Mouse (Mus musculus): Measurements from ENCODE around the gene Cyp27a1. TPM values are rescaled to one million over a fixed set of nuclear protein-coding genes. Genes with fewer than 3 reads are reported as not detected.

Gene Cyp27a1
- total and polyA plus RNA-seq, 2 experiments from 2014 or later, result 2.8 to 3.2 TPM

DNA sequence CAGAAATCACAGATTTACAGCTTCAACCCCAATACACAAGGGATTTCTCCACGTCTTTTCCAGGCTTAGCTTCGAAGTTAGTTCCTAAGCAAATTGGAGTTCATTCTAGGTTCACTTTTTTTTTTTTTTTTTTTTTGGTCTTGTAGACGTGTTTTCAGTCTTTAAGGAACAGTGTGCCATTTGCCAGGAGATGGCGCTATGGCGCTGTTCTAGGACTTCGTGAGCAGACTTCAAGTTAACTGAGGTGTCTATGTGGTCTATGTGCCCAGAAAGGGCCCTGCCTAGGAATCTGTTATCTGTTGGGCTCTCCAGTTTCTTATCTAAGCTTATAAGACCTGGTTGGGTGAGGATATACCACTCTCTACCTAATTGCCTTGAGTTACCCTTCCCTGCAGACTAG lies 49.7 kb downstream of the Cyp27a1 start:
- WGBS, result 5% methylated on average over 6 of the region's 6 CpGs
- Histone ChIP-seq H3K9ac (replicated peaks; ENCODE audit: low read length) (no peak overlapping the region), H3K4me3 (ENCODE audit: low read length) (no peak overlapping the region), H3K27me3 (ENCODE audit: insufficient read depth, low read length) (no peaks in the 10 kb centered on the region), H3K9me3 (ENCODE audit: low read length) (no peaks in the 10 kb centered on the region), H3K27ac (no peak overlapping the region), H3K36me3 (ENCODE audit: insufficient read depth, low read length) (no peaks in the 10 kb centered on the region), H3K4me1 (ENCODE audit: insufficient read depth, low read length) (no peaks in the 10 kb centered on the region), H3K4me2 (ENCODE audit: low read depth, low read length) (no peak overlapping the region)
- 0 out of 2 replicates have a peak, but pooled peaks have one; percentile 47 for ATAC-seq
- DNase-seq (ENCODE audit: low spot score), result peak; percentile 90
- TF ChIP-seq CTCF (IDR thresholded peaks at IDR 0.05; ENCODE audit: low read depth), result peak; percentile 75

DNA sequence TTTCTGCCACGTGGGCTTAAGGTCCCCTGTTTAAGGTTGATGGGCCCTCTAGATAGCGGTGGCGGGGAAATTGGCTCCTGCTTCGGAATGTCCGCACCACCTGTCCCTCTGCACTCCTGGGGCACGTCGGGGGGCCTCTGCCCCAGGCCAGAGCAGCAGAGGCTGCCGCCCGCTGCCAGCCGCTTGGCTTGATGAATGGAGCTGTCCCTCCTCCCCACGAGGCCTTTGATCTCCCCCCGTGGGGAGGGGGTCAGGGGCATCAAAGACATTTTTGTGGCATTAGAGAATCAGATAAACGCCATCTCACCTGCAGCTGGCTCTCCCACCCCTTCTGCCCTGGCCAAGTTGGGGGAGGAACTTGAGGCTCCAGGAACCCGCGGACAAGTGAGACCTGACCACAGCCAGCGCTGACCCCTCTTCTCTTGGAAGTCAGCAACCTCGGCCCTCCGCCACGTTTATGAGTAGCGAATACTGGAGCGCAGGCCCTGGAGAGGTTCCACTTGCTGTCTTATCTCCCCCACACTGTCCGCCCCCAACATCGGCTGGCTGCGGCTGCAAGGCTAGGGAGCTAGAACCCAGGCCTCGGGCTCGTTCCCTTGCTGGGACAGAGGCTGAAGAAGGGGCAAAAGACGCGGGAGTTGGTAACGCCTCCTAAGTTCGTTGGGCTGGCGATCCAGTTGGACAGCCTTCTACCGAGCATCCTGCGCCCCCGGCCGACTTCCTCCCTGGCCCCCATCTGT lies 57.5 kb downstream of the Cyp27a1 start:
- no peak for TF ChIP-seq CTCF (IDR thresholded peaks at IDR 0.05; ENCODE audit: low read depth)
- 0 out of 2 replicates have a peak, but pooled peaks cover 4% of the 10 kb centered on the region for H3K4me1 ChIP-seq (ENCODE audit: insufficient read depth, low read length)
- peaks cover 50% of the 10 kb centered on the region for H3K27me3 ChIP-seq (ENCODE audit: insufficient read depth, low read length)
- no peak for DNase-seq (ENCODE audit: low spot score)
- 2% methylated on average over 35 of the region's 35 CpGs for WGBS
- H3K9me3 ChIP-seq (ENCODE audit: low read length), result no peaks in the 10 kb centered on the region
- no peak overlapping the region for H3K9ac ChIP-seq (replicated peaks; ENCODE audit: low read length)
- peak overlapping the region; percentile 75 for H3K4me2 ChIP-seq (ENCODE audit: low read depth, low read length)
- no peaks in the 10 kb centered on the region for H3K36me3 ChIP-seq (ENCODE audit: insufficient read depth, low read length)
- ATAC-seq, result no peak
- peak overlapping the region; percentile 40 for H3K4me3 ChIP-seq (ENCODE audit: low read length)
- H3K27ac ChIP-seq, result no peak overlapping the region

DNA sequence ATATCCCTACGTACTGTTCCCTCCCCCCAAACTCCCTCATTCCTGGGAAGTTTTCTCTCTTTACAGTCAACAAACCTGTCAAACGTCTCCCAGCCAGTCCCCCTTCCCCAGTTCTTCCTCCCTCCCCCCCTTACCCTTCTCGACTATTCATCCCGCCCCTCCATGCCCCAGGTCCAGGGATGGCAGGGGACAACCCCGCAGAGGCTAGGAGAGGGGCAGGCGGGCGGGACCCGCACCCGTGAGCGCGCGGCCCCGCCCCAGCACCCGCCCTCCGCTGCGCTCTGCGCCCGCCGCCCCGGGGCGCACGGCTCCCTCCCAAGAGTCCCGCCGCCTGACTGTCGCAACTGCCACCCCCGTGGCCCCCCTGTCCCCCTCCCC lies 58.1 kb downstream of the Cyp27a1 start:
- Histone ChIP-seq H3K4me1 (ENCODE audit: insufficient read depth, low read length) (0 out of 2 replicates have a peak, but pooled peaks cover 9% of the 10 kb centered on the region), H3K4me3 (ENCODE audit: low read length) (peak overlapping the region; percentile 40), H3K27ac (no peak overlapping the region), H3K9ac (replicated peaks; ENCODE audit: low read length) (0 out of 2 replicates have a peak overlapping the region, but pooled peaks have one; percentile 13), H3K4me2 (ENCODE audit: low read depth, low read length) (peak overlapping the region; percentile 75), H3K27me3 (ENCODE audit: insufficient read depth, low read length) (peaks cover 50% of the 10 kb centered on the region), H3K36me3 (ENCODE audit: insufficient read depth, low read length) (no peaks in the 10 kb centered on the region), H3K9me3 (ENCODE audit: low read length) (no peaks in the 10 kb centered on the region)
- no peak for DNase-seq (ENCODE audit: low spot score)
- no peak for TF ChIP-seq CTCF (IDR thresholded peaks at IDR 0.05; ENCODE audit: low read depth)
- ATAC-seq, result no peak
- under 1% methylated on average over 18 of the region's 26 CpGs for WGBS

GRCm38 (mm10) chr1:74771845-74771930 lies 58.3 kb downstream of the Cyp27a1 start, which contains the start of gene Wnt6:
Gene Wnt6 (plus strand): TSS chr1:74771892.
- Histone ChIP-seq H3K9me3 (ENCODE audit: low read length) (no peaks in the 10 kb centered on the region), H3K4me3 (ENCODE audit: low read length) (peak within 1 kb of the TSS; percentile 40), H3K27me3 (ENCODE audit: insufficient read depth, low read length) (peaks cover 53% of the 10 kb centered on the region), H3K27ac (no peak within 1 kb of the TSS), H3K36me3 (ENCODE audit: insufficient read depth, low read length) (no peaks in the 10 kb centered on the region), H3K4me1 (ENCODE audit: insufficient read depth, low read length) (0 out of 2 replicates have a peak, but pooled peaks cover 9% of the 10 kb centered on the region), H3K4me2 (ENCODE audit: low read depth, low read length) (peak within 1 kb of the TSS; percentile 75), H3K9ac (replicated peaks; ENCODE audit: low read length) (0 out of 2 replicates have a peak within 1 kb of the TSS, but pooled peaks have one; percentile 13)
- no peak for ATAC-seq
- DNase-seq (ENCODE audit: low spot score), result no peak
- WGBS, result 0% methylated on average over 3 of the region's 8 CpGs
- no peak for TF ChIP-seq CTCF (IDR thresholded peaks at IDR 0.05; ENCODE audit: low read depth)

DNA sequence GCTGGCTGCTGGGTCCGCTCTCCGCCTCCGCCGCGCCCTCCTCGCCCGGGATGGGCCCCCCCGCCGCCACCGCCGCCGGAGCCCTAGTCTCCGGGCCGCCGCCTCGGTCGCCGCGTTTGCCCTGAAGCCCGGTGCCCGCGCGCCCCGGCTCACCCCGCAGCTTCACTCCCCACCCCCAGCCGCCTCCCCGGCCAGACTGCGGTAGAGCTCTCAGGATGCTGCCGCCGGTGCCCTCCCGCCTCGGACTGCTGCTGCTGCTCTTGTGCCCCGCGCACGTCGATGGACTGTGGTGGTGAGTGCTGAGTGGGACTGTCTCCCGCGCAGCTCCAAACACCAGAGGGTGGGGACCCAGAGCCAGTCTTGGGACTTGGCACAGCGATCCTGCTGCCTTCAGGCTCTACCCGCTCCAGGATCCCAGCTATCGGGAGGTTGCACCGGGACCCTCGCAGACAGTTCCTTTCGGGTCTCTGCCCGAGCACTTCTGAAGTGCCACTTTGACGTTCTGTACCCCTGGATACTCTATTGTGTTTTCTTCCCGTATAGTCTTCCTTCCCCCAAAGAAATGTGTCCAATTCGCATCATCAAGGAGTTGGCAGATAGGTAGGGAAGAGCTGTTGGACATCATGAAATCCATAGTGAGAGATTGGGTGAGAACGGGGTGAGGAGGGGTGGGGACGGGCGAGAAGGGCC lies 58.7 kb downstream of the Cyp27a1 start:
- no peak for TF ChIP-seq CTCF (IDR thresholded peaks at IDR 0.05; ENCODE audit: low read depth)
- H3K27me3 ChIP-seq (ENCODE audit: insufficient read depth, low read length), result peaks cover 56% of the 10 kb centered on the region

DNA sequence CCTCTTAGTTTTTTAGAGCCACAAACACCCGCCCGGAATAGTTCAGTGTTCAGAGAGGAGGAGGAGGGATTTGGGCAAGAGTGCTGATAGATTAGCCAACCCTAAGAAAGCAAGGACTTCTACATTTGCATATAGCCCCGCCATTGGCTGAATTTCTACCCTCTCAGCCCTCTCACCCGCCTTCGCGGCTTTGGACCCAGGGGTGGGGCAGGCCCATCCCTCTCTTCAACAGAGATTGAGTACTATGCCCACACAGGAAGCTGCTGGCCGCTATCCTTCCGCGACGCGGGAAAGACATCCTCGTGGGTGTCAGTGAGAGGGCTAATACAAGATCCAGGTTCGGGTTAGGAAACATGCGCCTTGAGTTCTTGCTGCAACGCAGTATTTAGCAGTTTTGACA lies 59.8 kb downstream of the Cyp27a1 start:
- Histone ChIP-seq H3K4me1 (ENCODE audit: insufficient read depth, low read length) (0 out of 2 replicates have a peak, but pooled peaks cover 9% of the 10 kb centered on the region), H3K4me3 (ENCODE audit: low read length) (peak overlapping the region; percentile 40; the same call in 1 of the 2 replicates), H3K27ac (no peak overlapping the region), H3K9ac (replicated peaks; ENCODE audit: low read length) (no peak overlapping the region), H3K4me2 (ENCODE audit: low read depth, low read length) (peak overlapping the region; percentile 75), H3K36me3 (ENCODE audit: insufficient read depth, low read length) (no peaks in the 10 kb centered on the region), H3K9me3 (ENCODE audit: low read length) (no peaks in the 10 kb centered on the region), H3K27me3 (ENCODE audit: insufficient read depth, low read length) (peaks cover 59% of the 10 kb centered on the region)
- under 1% methylated on average over 15 of the region's 15 CpGs for WGBS
- DNase-seq (ENCODE audit: low spot score), result peak; percentile 81
- ATAC-seq, result peak; percentile 74
- TF ChIP-seq CTCF (IDR thresholded peaks at IDR 0.05; ENCODE audit: low read depth), result no peak

More for the DNA sequence above, 58.7 kb downstream of the Cyp27a1 start:
- Histone ChIP-seq H3K9me3 (ENCODE audit: low read length) (no peaks in the 10 kb centered on the region), H3K9ac (replicated peaks; ENCODE audit: low read length) (0 out of 2 replicates have a peak overlapping the region, but pooled peaks have one; percentile 13), H3K27ac (no peak overlapping the region), H3K4me2 (ENCODE audit: low read depth, low read length) (peak overlapping the region; percentile 75), H3K4me1 (ENCODE audit: insufficient read depth, low read length) (0 out of 2 replicates have a peak, but pooled peaks cover 9% of the 10 kb centered on the region), H3K4me3 (ENCODE audit: low read length) (peak overlapping the region; percentile 40), H3K36me3 (ENCODE audit: insufficient read depth, low read length) (no peaks in the 10 kb centered on the region)
- WGBS, result under 1% methylated on average over 44 of the region's 51 CpGs
- DNase-seq (ENCODE audit: low spot score) (no peak), ATAC-seq (no peak)

- Histone ChIP-seq H3K9me3 (ENCODE audit: low read length) (no peaks in the 10 kb centered on the region), H3K27ac (no peak overlapping the region), H3K27me3 (ENCODE audit: insufficient read depth, low read length) (peaks cover 62% of the 10 kb centered on the region), H3K4me3 (ENCODE audit: low read length) (no peak overlapping the region), H3K9ac (replicated peaks; ENCODE audit: low read length) (no peak overlapping the region), H3K36me3 (ENCODE audit: insufficient read depth, low read length) (no peaks in the 10 kb centered on the region), H3K4me1 (ENCODE audit: insufficient read depth, low read length) (0 out of 2 replicates have a peak, but pooled peaks cover 9% of the 10 kb centered on the region), H3K4me2 (ENCODE audit: low read depth, low read length) (no peak overlapping the region)
- no peak for TF ChIP-seq CTCF (IDR thresholded peaks at IDR 0.05; ENCODE audit: low read depth)
- DNase-seq (ENCODE audit: low spot score), result no peak
- ATAC-seq, result no peak
- WGBS, result 28% methylated on average over 7 of the region's 7 CpGs
These were observed 60.7 kb downstream of the Cyp27a1 start for GRCm38 (mm10) chr1:74774062-74774461.
